Mouse (Mus musculus) heart, embryonic 11.5 days (tissue): ENCODE measurements at regions not wholly inside any gene's neighbourhood (a gene's known extent, or its start where the extent isn't known, plus 50 kb on each side); places are given as distances from the start of the nearest gene placed in this dataset.

Source experiments
- ATAC-seq: fragments of 200-750 bp; cut with Nextera tagmentation; replicated peaks from 2 replicates; pipeline ENCODE4 v1.8.0; 2017; ENCODE audit warnings: moderate library complexity; ENCODE audit not compliant: insufficient number of reproducible peaks, low FRiP score, low TSS enrichment
- H3K27ac ChIP-seq: fragments of 300-500 bp; sonication (generic); 2 replicates; pipeline ENCODE4 v1.5.1; 2014; ENCODE audit warnings: mild to moderate bottlenecking, low read depth, low read length
- H3K27me3 ChIP-seq: fragments of 300-500 bp; sonication (generic); 2 replicates; pipeline ENCODE4 v1.6.1; 2014; ENCODE audit warnings: mild to moderate bottlenecking, low read length, mixed read lengths; ENCODE audit not compliant: control insufficient read depth, insufficient read depth
- H3K36me3 ChIP-seq: fragments of 300-500 bp; sonication (generic); 2 replicates; pipeline ENCODE4 v1.6.1; 2014; ENCODE audit warnings: mild to moderate bottlenecking, low read length, moderate library complexity, mixed read lengths; ENCODE audit not compliant: control insufficient read depth, insufficient read depth
- H3K4me1 ChIP-seq: fragments of 300-500 bp; sonication (generic); 2 replicates; pipeline ENCODE4 v1.6.1; 2014; ENCODE audit warnings: low read length; ENCODE audit not compliant: control insufficient read depth, insufficient read depth
- H3K4me2 ChIP-seq: fragments of 300-500 bp; sonication (generic); 2 replicates; pipeline ENCODE4 v1.6.1; 2014; ENCODE audit warnings: mild to moderate bottlenecking, moderate library complexity
- H3K4me3 ChIP-seq: fragments of 300-500 bp; sonication (generic); 2 replicates; pipeline ENCODE4 v1.5.1; 2014; ENCODE audit warnings: low read depth, low read length
- H3K9ac ChIP-seq: fragments of 300-500 bp; sonication (generic); 2 replicates; pipeline ENCODE4 v1.6.1; 2014; ENCODE audit warnings: mild to moderate bottlenecking, low read depth, low read length, moderate library complexity
- H3K9me3 ChIP-seq: fragments of 300-500 bp; sonication (generic); replicated peaks from 2 replicates; pipeline ENCODE4 v1.6.1; 2016; ENCODE audit warnings: low read length; ENCODE audit not compliant: control insufficient read depth
- WGBS: fragments of 180-500 bp; shearing (Covaris S2); extraction: QIAGEN DNeasy Blood & Tissue Kit; methylation state at CpG from one replicate; pipeline ENCODE4 v1.1.7; 2014; ENCODE audit not compliant: insufficient replicate concordance; 5-methylcytosine and 5-hydroxymethylcytosine counted together

DNA sequence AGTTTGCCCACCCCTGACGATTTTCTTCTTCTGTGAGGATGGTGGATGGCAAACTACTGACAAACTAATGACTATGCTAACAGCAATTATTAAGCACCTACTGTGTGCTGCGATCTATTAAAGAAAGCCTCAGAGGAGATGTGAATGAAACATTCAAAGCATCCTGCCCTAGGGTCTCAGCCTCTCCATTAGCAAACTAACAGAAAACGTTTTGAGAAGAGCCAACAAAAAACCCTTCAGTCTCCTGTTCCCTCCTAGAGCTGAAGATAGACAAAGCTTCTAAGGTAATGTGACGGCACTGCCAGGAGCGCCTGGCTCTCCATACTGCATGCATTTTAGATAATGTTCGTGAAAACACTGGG is 270.4 kb upstream of the Irx3 start:
- H3K4me3 ChIP-seq, result no peak overlapping the region
- no peak overlapping the region for H3K27ac ChIP-seq
- H3K27me3 ChIP-seq, result peaks cover 26% of the 10 kb centered on the region
- no peak overlapping the region for H3K4me2 ChIP-seq
- no peaks in the 10 kb centered on the region for H3K9me3 ChIP-seq
- H3K36me3 ChIP-seq, result no peaks in the 10 kb centered on the region
- 22% methylated on average over 6 of the region's 6 CpGs for WGBS
- ATAC-seq, result no peak
- H3K9ac ChIP-seq, result no peak overlapping the region
- H3K4me1 ChIP-seq, result no peaks in the 10 kb centered on the region

DNA sequence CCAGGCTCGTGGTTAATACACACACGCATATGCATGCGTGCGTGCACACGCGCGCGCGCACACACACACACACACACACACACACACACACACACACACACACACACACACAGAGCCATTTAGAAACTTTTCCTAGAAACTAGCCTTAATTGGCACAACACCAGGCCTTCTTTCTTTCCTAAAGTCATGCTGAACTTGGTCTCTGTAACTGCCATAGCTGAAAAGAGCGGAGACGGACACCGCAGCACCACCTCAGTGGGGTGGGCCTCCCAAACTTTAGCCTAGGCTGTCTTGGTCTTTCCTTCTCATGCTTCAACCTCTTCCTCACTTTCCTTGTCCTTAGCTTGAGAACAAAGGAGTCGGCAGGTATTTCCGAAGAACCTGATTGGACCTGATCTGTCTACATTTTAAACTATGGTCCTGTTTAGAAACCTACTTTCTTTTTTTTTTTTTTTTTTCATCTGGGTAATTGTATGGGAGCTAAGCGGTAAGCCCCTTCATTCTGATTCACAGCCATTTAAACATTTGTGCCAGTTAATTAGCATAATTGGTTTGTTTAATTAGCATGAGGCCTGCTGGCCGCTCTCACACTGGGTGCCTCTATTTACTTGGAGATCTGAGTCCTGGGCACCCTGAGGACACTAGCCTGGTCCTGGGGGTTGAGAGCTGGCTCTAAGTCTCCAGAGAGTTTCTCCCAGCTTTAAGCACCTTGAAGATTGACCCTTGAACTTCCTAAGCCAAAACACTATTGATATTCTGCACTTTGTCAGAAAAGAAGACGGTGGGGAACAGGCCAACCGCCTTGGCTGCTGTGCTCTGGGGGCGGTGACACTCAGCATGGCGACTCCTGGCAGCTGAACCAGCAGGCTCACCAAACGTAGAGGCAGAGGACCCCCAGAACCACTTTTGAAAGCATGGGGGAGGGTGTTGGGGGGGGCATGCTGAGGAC is 269.7 kb upstream of the Irx3 start:
- no peaks in the 10 kb centered on the region for H3K36me3 ChIP-seq
- no peak for ATAC-seq
- H3K9me3 ChIP-seq, result no peaks in the 10 kb centered on the region
- H3K9ac ChIP-seq, result no peak overlapping the region
- H3K4me2 ChIP-seq, result no peak overlapping the region
- H3K4me1 ChIP-seq, result no peaks in the 10 kb centered on the region
- peaks cover 27% of the 10 kb centered on the region for H3K27me3 ChIP-seq
- no peak overlapping the region for H3K4me3 ChIP-seq
- WGBS, result 41% methylated on average over 21 of the region's 21 CpGs
- no peak overlapping the region for H3K27ac ChIP-seq

- Histone ChIP-seq H3K27ac (no peak overlapping the region), H3K27me3 (peaks cover 32% of the 10 kb centered on the region), H3K4me3 (no peak overlapping the region), H3K9me3 (no peaks in the 10 kb centered on the region), H3K9ac (no peak overlapping the region), H3K4me2 (no peak overlapping the region), H3K36me3 (no peaks in the 10 kb centered on the region), H3K4me1 (peaks cover 2% of the 10 kb centered on the region; the same call in 1 of the 2 replicates)
- 34% methylated on average over 8 of the region's 8 CpGs for WGBS
- no peak for ATAC-seq
Observed at GRCm38 (mm10) chr8:92070704-92071103, 268.8 kb upstream of the Irx3 start.

- Histone ChIP-seq H3K4me3 (no peak overlapping the region), H3K9ac (no peak overlapping the region), H3K9me3 (no peaks in the 10 kb centered on the region), H3K27ac (no peak overlapping the region), H3K4me1 (peaks cover 3% of the 10 kb centered on the region; the same call in 1 of the 2 replicates), H3K36me3 (no peaks in the 10 kb centered on the region), H3K27me3 (peaks cover 29% of the 10 kb centered on the region), H3K4me2 (no peak overlapping the region)
- ATAC-seq, result no peak
- WGBS, result 31% methylated on average over 8 of the region's 8 CpGs
Observed at GRCm38 (mm10) chr8:92066435-92066834, 264.6 kb upstream of the Irx3 start.

DNA sequence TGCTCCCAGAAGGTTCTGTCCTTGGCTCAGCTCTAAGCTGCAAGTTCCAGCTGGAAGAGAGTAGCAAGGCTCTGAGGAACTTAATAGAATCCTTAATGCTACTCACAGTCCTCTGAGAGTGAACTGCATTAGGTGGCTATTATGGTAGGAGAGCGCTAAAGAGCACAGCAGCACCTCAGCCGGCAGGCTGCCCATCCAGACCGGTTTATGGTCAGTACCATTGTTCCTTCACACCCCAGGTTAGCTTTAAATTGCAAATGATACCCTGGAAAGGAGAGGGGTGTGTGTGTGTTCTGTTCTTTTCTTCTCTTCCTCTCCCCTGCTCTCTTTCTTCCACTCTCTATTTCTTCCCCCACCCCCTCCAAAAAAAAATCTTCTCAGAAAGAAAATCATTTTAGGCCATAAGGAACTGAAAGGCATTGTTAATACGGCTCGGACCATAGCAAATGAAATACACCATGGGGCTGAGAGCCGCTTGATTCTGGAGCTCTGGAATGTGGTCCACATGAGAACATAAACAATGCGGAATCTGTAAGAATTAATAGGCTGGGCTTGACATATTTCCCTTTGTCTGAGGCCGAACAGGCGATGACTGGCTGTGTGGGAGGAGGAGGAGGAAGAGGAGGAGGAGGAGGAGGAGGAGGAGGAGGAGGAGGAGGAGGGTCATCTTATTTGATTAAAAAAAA is 263.8 kb upstream of the Irx3 start:
- no peak overlapping the region for H3K9ac ChIP-seq
- no peaks in the 10 kb centered on the region for H3K9me3 ChIP-seq
- H3K4me1 ChIP-seq, result peaks cover 3% of the 10 kb centered on the region; the same call in 1 of the 2 replicates
- no peaks in the 10 kb centered on the region for H3K36me3 ChIP-seq
- 15% methylated on average over 8 of the region's 9 CpGs for WGBS
- H3K4me2 ChIP-seq, result no peak overlapping the region
- H3K27ac ChIP-seq, result no peak overlapping the region
- ATAC-seq, result no peak
- peaks cover 29% of the 10 kb centered on the region for H3K27me3 ChIP-seq
- H3K4me3 ChIP-seq, result no peak overlapping the region

GRCm38 (mm10) chr8:92064971-92065370 is 263.1 kb upstream of the Irx3 start:
- no peak overlapping the region for H3K4me3 ChIP-seq
- H3K9ac ChIP-seq, result no peak overlapping the region
- peaks cover 3% of the 10 kb centered on the region; the same call in 1 of the 2 replicates for H3K4me1 ChIP-seq
- ATAC-seq, result no peak
- no peaks in the 10 kb centered on the region for H3K9me3 ChIP-seq
- no peaks in the 10 kb centered on the region for H3K36me3 ChIP-seq
- H3K27me3 ChIP-seq, result peaks cover 25% of the 10 kb centered on the region
- no peak overlapping the region for H3K4me2 ChIP-seq
- 34% methylated on average over 4 of the region's 4 CpGs for WGBS
- H3K27ac ChIP-seq, result no peak overlapping the region

- ATAC-seq, result no peak
- no peak overlapping the region for H3K4me3 ChIP-seq
- H3K9ac ChIP-seq, result no peak overlapping the region
- no peaks in the 10 kb centered on the region for H3K9me3 ChIP-seq
- H3K36me3 ChIP-seq, result no peaks in the 10 kb centered on the region
- no peak overlapping the region for H3K27ac ChIP-seq
- H3K4me2 ChIP-seq, result no peak overlapping the region
- 19% methylated on average over 9 of the region's 9 CpGs for WGBS
- H3K4me1 ChIP-seq, result peaks cover 3% of the 10 kb centered on the region; the same call in 1 of the 2 replicates
- H3K27me3 ChIP-seq, result peaks cover 25% of the 10 kb centered on the region
Observed at GRCm38 (mm10) chr8:92064175-92064821, 262.4 kb upstream of the Irx3 start.

DNA sequence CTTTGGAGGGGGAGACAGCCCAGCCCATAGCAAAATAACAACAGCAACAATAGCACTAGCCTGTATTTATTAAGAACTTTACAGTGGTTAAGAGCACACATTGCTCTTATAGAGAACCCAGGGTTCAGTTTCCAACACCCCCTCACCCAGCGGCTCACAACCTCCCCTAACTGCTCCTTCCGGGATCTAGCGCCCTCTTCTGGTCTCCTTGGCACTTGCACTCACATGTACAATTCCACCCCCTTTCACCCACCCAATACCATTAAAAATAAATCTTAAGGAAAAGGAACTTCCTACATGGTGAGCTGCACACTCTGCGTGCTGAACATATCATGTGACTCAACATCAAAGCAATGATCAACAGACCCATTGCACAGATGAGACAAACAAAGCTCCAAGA is 261.5 kb upstream of the Irx3 start:
- no peak overlapping the region for H3K9ac ChIP-seq
- WGBS, result 67% methylated on average over 4 of the region's 4 CpGs
- H3K36me3 ChIP-seq, result no peaks in the 10 kb centered on the region
- H3K27me3 ChIP-seq, result peaks cover 21% of the 10 kb centered on the region
- no peak overlapping the region for H3K4me3 ChIP-seq
- H3K4me1 ChIP-seq, result peaks cover 3% of the 10 kb centered on the region; the same call in 1 of the 2 replicates
- no peak for ATAC-seq
- H3K9me3 ChIP-seq, result no peaks in the 10 kb centered on the region
- no peak overlapping the region for H3K27ac ChIP-seq
- no peak overlapping the region for H3K4me2 ChIP-seq
